Mouse (Mus musculus) B cell, adult (primary cell): ENCODE data around the gene Cct8l1. TPM values are rescaled to one million over a fixed set of nuclear protein-coding genes. Genes with fewer than 3 reads are reported as not detected.

Experiments
- total RNA-seq: library from RNA; stranded (reverse); gene quantifications from 4 replicates; pipeline ENCODE4 v1.2.4, GENCODE M21; 2023; ENCODE audit not compliant: inconsistent age

Gene Cct8l1
- not detected in 4 replicates for total RNA-seq

DNA sequence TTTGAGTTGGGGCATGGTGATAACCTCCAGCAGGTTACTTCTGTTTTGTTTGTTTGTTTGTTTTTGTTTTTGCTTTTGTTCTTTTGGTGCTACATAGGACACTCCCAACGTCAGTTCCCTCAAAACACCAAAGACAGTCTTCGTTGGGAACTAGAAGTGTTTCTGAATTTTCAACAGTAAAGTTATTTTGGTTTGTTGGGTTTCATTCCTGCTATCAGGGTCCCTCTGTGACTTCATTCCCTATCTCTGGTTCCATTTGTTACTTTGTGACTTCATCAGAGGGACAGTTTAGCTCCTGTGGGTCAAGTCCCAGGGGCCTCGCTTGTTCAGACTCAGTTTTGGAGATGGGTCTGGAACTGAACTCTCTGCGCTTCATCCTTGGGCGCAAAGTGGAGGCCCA is at the start of gene Cct8l1:
Gene Cct8l1, plus strand, starts transcription at position 301 of the 400 bp plus-strand sequence.

DNA sequence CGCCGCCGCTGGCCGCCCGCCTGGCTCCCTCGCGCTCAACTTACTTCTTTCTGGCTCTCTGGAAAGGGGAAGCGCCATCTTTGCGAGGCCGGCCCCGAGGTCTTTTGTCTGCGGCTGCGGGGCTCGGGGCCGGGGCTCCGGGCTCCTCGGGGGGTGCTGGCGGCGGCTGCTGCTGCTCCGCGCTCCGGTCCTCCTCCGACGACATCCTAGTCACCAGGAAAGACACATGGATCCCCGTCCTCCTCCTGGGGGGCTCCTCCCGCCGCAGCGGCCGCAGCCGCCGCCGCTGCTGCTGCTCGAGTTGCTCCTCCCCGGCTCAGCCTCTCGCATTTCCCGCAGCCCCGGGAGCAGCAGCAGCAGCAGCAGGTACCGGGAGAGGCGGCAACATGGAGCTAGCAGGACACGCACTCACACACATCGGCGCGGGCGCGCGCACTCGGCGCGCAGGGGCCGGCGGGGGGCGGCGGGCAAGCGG is 17.5 kb upstream of the Cct8l1 start, which contains the start of gene Kmt2c:
Gene Kmt2c, minus strand, starts transcription at position 438 of the 475 bp plus-strand sequence.

Other genes starting within 250 kb of the Cct8l1 start
- 139 to 154 TPM (median 148 TPM) in 4 replicates for gene Kmt2c, start 17.3 kb upstream of the Cct8l1 start, total RNA-seq
- 10.0 to 12.9 TPM (median 11.6 TPM) in 4 replicates for gene Xrcc2, start 189.8 kb downstream of the Cct8l1 start, total RNA-seq
- 5.1 to 10.1 TPM (median 8.1 TPM) in 4 replicates for gene Actr3b, start 243.9 kb downstream of the Cct8l1 start, total RNA-seq